Mouse (Mus musculus): ENCODE results near the gene Sparcl1.

The Sparcl1 gene

DNA sequence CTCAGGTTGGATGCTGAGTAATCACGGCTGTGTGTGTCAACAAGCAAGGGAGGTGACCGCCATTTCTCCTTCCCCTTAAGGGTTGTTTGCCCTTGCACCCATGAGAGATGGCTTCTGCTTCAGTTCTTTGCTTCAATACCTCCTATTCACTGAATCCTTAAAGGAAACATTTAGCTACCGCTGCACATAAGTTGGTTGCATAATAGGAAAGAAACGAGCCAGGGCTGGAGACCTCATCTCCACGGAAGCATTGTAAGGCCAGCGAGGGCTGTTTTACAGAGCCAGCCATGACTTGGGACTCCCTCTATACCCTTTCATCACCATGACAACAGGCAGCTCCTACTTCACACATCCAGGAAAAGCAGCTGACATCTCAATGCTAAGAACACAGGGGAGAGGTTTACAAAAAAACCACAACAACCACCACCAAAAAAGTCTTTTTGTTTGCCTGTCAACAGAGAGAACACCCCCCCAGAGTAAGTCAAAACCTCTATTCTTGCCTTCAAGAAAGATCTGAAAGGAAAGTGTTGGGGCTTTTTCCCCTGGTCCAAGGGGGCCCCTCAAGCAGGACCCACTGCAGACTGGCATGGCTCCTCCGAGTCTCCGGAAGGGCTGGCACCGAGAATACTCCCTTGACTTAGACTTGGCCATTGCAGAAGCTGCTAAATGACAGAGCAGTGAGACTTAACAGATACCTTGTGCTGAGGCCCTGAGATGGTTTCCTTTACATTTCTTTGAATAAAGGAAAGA is 3.2 kb downstream of the Sparcl1 start:
- in situ Hi-C loops (cut with MboI, MseI), result loop anchor here (10.0 kb wide), 1 partner anchor 424 kb away; no protein-coding TSS in a partner anchor

GRCm38 (mm10) chr5:104109516-104109915 is 4.0 kb downstream of the Sparcl1 start:
- in situ Hi-C loops (cut with MboI, MseI), result no loop called here

DNA sequence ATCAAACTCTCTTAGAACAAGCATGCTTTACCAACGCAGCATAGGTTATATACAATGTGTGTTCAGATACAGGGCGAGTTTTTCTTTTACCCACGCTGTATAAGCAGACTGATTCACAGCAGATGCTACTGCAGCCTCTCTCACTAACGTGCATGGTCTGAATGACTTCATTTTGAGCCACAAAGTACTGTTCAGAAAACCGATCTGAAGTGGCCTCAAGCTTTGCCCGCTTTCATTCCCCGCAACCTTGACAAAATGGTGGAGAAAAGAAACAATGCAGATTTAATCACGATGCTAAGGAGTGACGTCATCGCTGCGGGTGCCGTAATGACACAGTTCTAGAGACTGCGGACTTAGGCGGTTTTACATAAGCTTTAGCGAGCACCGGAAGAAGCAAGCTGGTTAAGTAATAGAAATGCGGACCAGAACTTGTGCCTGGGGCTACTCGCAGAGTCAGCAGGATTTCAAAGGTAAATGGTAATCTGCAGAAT is 4.6 kb downstream of the Sparcl1 start:
- in situ Hi-C loops (cut with MboI, MseI), result no loop called here

DNA sequence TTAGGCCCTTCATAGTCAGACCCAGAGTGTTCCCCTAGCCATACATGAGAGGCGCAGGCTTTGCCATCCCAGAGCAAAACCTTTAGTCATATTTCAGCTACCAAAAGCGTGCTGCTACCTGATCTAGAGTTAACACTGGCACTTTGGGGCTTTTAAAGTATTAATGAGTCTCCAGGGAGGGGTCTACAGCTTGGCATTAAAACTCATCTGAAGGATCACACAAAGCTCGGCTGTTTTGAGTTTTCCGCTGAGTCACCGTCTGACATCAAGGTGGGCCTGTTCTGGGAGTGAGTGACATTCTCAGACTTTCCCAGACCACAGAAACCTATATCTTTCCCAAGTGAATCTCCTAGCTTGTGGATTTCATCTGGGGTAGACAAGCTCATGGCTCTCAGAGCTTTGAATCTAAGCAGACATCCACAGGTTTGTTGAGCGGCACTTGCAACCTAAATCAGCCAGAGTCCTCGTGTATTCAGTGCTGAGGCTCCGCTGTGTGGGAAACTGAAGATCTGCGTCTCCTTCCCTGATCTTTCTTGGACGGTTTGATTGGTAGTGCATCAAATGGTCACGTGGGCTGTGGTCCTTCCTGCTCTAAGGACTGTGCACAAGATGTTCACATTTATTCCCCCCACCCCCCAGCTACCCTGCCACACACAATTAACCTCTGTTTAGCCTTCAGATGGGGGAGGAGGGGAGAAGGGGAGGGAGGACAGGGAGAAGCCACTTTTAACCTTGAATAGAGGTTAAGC is 5.2 kb downstream of the Sparcl1 start:
- in situ Hi-C loops (cut with MboI, MseI), result no loop called here

DNA sequence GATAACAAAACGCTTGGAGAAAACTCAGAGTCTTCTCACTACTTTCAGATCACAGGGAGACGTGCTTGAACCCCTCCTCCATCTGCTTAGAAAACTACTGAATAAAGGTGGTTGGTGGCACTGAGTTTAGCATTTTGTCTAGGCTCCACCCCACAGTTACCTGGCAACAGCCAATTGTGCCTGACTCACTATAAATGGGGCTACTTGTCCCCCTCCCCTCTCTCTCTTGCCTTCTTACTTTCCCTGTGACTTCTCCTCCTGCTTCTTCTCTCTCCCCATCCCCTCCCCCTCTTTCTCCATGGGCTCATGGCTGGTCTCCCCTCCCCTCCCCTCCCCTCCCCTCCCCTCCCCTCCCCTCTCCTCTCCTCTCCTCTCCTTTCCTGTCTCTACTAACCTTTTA is 9.4 kb downstream of the Sparcl1 start:
- in situ Hi-C loops (cut with MboI, MseI), result no loop called here

GRCm38 (mm10) chr5:104103171-104103570 is 10.4 kb downstream of the Sparcl1 start:
- in situ Hi-C loops (cut with MboI, MseI), result no loop called here

GRCm38 (mm10) chr5:104101678-104102531 is 11.6 kb downstream of the Sparcl1 start:
- in situ Hi-C loops (cut with MboI, MseI), result no loop called here

DNA sequence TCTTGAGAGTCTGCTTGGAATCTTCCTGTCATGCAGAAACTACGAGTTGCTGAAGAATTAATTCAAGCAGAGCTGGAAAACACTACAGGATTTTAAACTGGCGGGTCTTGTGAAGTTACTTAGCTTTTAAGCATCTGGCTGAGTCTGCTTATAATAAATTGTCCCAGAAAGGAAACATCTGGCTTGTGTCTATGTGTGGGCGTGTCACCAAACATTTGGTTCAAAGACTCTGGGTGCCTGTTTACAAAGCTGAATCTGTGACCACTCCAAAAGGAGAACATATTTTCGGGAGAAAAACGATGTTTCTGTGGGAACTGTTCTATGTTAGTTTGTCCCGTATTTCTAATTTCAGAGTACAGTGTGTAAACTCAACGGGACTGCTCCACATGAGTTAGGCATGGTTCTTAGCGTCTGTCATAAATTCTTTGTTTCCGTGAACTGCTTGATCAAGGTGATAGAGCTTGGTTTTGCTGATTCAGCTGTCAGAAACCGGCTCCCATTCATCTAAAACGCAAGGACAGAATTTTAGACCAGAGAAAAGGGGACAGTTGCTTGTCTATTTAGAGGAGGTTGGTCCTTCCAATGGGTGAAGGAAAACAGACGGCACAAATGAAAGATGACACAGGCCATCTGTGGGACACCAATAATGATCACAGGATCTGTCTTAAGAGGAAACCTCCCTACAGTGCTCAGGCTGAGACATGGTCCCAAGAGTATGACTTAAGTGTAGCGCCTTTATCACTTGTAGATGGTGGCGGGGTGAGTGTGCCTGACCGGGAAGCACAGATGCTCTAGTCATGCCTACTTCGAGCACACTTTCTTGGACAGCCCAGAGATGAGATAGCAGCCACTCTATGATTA is 17.2 kb downstream of the Sparcl1 start:
- in situ Hi-C loops (cut with MboI, MseI), result no loop called here

DNA sequence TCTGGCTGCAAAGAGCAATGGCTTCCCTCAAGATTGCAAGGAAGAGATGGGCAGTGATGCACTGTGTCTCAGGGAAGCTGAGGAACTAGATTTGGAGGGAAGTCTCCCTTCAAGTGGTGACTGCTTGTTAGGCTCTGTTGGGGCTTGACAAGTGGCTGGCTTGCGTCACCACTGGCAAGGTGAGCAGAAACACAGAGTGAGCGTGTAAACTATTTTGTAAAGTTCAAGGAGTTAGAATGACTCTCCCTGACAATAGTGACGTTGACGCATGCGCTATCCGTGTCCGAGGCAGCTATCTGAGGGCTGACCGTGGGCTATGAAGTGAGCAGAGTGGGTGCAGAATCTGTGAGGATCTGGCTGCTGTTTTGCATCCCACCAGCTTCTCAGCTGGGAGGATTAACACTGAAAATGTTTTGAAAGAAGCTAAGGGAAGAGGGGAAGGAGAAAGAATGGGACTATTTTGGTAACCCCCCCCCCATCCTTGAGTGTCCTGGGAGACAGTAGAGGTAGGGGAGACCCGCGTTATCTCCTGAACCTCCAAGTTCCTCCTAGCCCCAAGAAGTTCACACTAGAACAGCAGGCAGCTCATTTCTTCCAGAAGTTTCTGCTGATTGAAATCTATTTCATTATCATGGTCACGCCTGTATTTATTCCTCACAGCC is 18.0 kb downstream of the Sparcl1 start:
- in situ Hi-C loops (cut with MboI, MseI), result no loop called here

DNA sequence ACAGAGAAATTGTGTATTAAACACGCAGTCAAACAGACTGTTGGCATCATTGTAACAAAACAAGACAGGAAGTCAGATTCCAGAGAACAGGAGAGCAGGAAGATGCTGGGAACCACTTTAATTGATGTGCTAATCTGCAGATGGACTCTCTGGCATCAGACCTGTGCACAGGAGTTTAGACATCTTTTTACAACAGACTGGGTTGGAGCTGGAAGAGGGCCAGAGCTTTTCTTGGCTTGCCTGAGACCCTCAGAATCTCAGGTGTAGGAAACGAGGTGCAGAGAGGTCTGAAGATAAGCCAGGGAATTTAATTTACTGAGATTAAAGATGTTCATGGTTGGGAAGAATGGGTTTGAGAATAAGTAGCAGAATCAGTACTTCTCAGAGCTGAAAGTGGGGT is 23.8 kb downstream of the Sparcl1 start:
- in situ Hi-C loops (cut with MboI, MseI), result no loop called here

- in situ Hi-C loops (cut with MboI, MseI), result no loop called here
These were observed 28.2 kb downstream of the Sparcl1 start for GRCm38 (mm10) chr5:104085366-104085765.

DNA sequence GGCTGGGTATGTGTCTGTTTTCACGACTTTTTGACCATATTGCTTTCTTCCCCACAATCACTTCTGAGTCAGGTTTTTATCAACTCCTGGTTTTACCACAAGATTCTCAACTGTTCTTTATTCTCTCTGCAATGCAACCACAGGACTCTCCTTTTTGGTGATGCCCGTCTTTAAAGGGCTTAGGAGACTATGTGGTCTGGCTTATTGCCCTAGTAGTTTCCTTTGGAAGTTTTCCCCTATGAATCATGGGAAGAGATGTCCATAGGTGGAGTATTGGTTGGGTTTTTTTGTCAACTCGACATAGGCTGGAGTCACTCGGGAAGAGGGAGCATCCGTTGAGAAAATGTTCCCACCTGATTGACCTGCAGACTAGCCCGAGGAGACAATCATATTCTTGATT is 32.8 kb downstream of the Sparcl1 start:
- in situ Hi-C loops (cut with MboI, MseI), result no loop called here

DNA sequence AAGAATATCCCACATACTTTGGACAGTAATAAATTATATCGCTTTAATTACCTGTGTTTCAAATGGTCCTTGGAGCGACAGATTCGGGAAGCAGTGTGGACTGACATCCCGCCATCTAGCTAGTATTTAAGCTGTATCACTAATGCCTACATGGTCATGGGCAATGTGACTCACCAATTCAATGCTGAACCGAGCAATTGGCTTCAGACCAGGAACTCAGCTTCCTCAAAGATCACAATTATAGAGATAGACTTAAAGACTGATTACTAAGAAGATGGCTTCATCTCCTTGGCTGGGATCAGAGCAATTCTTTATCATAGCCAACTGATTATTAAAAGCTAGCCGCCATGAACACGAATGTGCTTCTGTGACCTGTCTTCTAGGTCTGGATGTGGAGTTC is 36.0 kb downstream of the Sparcl1 start, which contains the start of gene Gm17660:
Gene Gm17660 (minus strand): TSS at position 101 of the 400 bp plus-strand sequence.
- in situ Hi-C loops (cut with MboI, MseI), result no loop called here

GRCm38 (mm10) chr5:104076361-104076760 is 37.2 kb downstream of the Sparcl1 start:
- in situ Hi-C loops (cut with MboI, MseI), result no loop called here

GRCm38 (mm10) chr5:104074388-104074787 is 39.1 kb downstream of the Sparcl1 start:
- in situ Hi-C loops (cut with MboI, MseI), result no loop called here

GRCm38 (mm10) chr5:104073602-104074001 is 39.9 kb downstream of the Sparcl1 start:
- in situ Hi-C loops (cut with MboI, MseI), result no loop called here

GRCm38 (mm10) chr5:104072272-104072886 is 41.2 kb downstream of the Sparcl1 start:
- in situ Hi-C loops (cut with MboI, MseI), result no loop called here

GRCm38 (mm10) chr5:104071048-104071447 is 42.5 kb downstream of the Sparcl1 start:
- in situ Hi-C loops (cut with MboI, MseI), result no loop called here

GRCm38 (mm10) chr5:104068751-104069150 is 44.8 kb downstream of the Sparcl1 start:
- in situ Hi-C loops (cut with MboI, MseI), result no loop called here
